Mouse (Mus musculus) kidney, postnatal 4 days (tissue): ENCODE measurements at regions not wholly inside any gene's neighbourhood (a gene's known extent, or its start where the extent isn't known, plus 50 kb on each side); places are given as distances from the start of the nearest gene placed in this dataset.

ENCODE experiments used
- DNase-seq, 2 experiments: peaks; one replicate each; pipeline ENCODE4 v3.0.0; 2021; ENCODE audit warnings: mixed read lengths in 2 of 2

GRCm38 (mm10) chr9:103924641-103925040 lies 77.7 kb upstream of the Nphp3 start:
- DNase-seq = no peak

DNA sequence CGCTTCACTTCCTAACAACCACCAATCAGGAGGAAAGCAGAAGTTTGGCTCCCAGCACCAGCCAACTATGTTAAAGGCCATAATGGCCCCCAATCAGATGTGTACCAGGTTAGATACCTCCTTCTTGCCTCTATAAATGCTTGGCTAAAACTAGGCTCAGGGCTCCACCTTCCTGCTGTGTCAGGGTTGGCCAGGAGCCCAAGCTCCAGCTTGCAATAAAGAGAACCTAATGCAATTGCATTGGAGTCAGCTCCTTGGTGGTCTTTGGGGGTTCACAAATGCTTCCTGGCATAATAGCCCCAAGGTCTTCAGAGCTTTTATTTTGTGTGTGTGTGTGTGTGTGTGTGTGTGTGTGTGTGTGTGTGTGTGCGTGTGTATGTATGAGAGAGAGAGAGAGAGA lies 76.9 kb upstream of the Nphp3 start:
- DNase-seq = peak in 1 of 2 experiments; percentile 2

- DNase-seq = no peak
Measured at GRCm38 (mm10) chr9:103928744-103929527, 73.4 kb upstream of the Nphp3 start.

DNA sequence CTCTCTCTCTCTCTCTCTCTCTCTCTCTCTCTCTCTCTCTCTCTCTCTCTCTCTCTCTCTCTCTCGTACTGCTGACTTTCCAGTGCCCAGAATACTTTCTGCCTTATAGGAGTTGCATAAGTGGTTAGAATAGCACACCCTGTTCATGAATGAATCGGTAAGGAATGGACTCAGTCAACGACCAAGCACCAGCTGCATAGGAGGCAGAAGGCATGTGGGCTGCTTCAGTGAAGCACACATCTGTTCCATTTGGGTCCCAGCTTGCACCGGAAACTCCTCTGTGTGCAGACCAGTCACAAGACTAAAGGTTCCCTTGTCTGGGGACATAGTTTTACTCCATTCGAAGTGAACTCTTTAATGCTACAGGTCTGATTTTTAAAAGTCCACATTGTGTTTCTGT lies 64.3 kb upstream of the Nphp3 start:
- DNase-seq = no peak

GRCm38 (mm10) chr9:103940010-103940409 lies 62.3 kb upstream of the Nphp3 start:
- no peak for DNase-seq

DNA sequence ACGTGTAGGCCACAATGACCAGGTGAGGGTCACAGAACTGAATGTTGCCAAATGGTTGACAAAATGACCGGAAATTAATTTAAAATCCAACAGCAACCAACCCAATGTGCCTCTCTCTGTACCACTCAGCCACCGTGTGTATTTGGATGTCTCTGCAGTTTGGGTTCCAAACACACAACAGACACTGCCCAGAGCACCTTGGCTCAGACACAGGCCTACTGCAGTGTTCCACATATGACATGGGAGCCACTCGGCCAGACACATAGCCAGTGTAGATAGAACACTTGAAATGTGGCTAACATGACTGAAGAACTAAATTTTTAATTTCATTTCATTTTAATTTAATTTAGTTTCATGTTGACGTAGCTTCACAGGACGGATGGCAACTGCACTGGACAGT lies 61.8 kb upstream of the Nphp3 start:
- DNase-seq = no peak

DNA sequence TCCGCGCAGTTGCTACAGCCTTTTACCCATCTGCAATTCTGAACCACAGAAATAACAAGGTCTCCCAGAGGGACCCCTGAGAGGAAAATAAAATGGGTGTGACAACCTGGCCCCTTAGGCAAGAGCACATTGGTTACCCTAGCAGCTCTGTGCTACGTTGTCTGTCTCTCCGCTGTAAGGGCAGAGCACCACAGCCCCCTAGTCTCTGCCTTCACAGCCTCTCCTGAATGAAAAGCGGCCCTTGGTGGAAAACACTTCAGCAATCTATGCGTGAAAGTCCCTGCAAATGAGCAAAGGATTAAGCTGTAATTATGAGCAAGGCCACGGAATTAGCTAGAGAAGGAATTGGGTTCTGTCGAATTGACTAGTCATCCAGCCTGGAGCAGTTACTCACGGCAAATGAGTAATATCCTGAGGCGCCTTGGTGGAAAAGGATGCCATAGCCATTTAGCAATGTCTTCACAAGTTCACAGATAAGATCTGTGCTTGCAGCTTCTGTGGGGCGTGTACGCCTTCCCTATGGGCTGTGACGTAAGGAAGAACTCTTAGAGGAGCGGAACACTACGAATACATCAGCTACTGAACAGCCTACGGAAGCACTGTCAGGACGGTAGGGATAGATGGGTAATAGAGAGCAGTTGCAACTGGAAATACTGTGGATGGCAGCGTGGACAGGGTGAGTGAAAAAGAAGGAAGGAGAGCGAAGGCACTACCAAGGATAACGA lies 61.0 kb upstream of the Nphp3 start:
- no peak for DNase-seq

DNA sequence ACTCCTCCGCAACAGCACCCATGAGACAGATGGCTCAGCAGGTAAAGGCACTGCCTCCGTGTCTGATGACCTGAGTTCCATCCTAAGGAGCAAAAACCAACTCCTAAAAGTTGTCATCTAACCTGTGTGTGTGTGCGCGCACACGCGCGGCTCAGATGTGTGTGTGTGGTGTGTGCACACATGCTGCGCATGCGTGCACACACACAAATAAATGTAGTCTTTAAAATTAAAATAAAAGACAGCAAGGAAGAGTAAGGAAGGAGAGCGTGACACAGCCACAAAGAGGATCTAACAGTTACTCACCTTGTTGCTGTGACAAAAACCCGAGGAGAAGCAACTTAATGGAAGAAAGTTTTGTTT lies 60.5 kb upstream of the Nphp3 start:
- DNase-seq = no peak

GRCm38 (mm10) chr9:103945406-103945805 lies 56.9 kb upstream of the Nphp3 start:
- DNase-seq = no peak

- DNase-seq = no peak
Measured at GRCm38 (mm10) chr9:103951799-103952198, 50.5 kb upstream of the Nphp3 start.
